In the genomic region with DNA sequence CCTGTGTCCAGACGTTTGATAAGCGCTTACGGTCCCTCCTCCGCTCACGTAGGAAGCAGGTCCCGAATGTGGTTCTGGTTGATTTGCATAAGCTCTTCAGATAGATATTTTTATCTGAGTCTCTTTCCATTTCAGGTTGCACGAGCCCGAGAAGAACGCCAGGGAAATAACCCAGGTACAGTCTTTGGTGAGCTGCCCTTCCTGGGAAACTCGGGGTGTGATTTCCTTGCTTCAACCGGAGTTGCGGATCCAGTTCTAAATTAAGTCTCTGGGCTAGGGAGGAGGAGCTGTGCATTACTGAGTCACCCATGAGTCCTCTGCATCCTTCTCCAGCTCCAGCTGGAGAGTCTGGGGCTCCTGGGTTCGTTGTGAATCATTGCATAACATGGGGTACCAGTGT, we compare ENCODE assay signal across 13 mouse cellular contexts. TPM values are rescaled to one million over a fixed set of nuclear protein-coding genes. Genes with fewer than 3 reads are reported as not detected.
DNase-seq lines count a peak whose midpoint lies in the region; ATAC-seq lines count a peak whose summit lies in the region.
"Had no signal": no experiment of that assay in that cellular context is flagged by ENCODE, and none has a peak within 500 bp of the region (broad histone marks: within the 10 kb centered on the region; RNA-seq: fewer than 3 reads in every experiment).

No protein-coding gene starts in this region.

- 79% methylated on average over 13 of the region's 13 CpGs for WGBS in embryonic facial prominence, embryonic 15.5 days
- WGBS in embryonic facial prominence, embryonic 10.5 days, result 90% methylated on average over 13 of the region's 13 CpGs
- WGBS in heart, embryonic 12.5 days, result 29% methylated on average over 13 of the region's 13 CpGs
- WGBS in limb, embryonic 10.5 days, result 90% methylated on average over 13 of the region's 13 CpGs

- H3K27me3 ChIP-seq in embryonic facial prominence, embryonic 15.5 days, result no peaks in the 10 kb centered on the region
- H3K27me3 ChIP-seq in embryonic facial prominence, embryonic 10.5 days (replicated peaks; ENCODE audit: low read depth, poor library complexity, severe bottlenecking), result no peaks in the 10 kb centered on the region
- H3K27me3 ChIP-seq in heart, embryonic 12.5 days (replicated peaks), result no peaks in the 10 kb centered on the region
- H3K27me3 ChIP-seq in limb, embryonic 10.5 days (ENCODE audit: low read depth, poor library complexity, severe bottlenecking), result no peaks in the 10 kb centered on the region

- no peak overlapping the region for H3K9ac ChIP-seq in embryonic facial prominence, embryonic 15.5 days
- H3K9ac ChIP-seq in heart, embryonic 12.5 days, result no peak overlapping the region

- H3K27ac ChIP-seq in embryonic facial prominence, embryonic 15.5 days (replicated peaks), result 0 out of 2 replicates have a peak overlapping the region, but pooled peaks have one; percentile 0
- no peak overlapping the region for H3K27ac ChIP-seq in embryonic facial prominence, embryonic 10.5 days (replicated peaks)
- H3K27ac ChIP-seq in heart, embryonic 12.5 days (ENCODE audit: poor library complexity, severe bottlenecking), result no peak overlapping the region
- H3K27ac ChIP-seq in limb, embryonic 10.5 days, result no peak overlapping the region

- no peaks in the 10 kb centered on the region for H3K9me3 ChIP-seq in embryonic facial prominence, embryonic 15.5 days (replicated peaks)
- H3K9me3 ChIP-seq in embryonic facial prominence, embryonic 10.5 days, result no peaks in the 10 kb centered on the region
- no peaks in the 10 kb centered on the region for H3K9me3 ChIP-seq in heart, embryonic 12.5 days (replicated peaks)
- H3K9me3 ChIP-seq in limb, embryonic 10.5 days (replicated peaks), result no peaks in the 10 kb centered on the region

- H3K4me3 ChIP-seq in embryonic facial prominence, embryonic 15.5 days (replicated peaks), result no peak overlapping the region
- no peak overlapping the region for H3K4me3 ChIP-seq in embryonic facial prominence, embryonic 10.5 days
- peak overlapping the region; percentile 20 for H3K4me3 ChIP-seq in heart, embryonic 12.5 days
- no peak overlapping the region for H3K4me3 ChIP-seq in limb, embryonic 10.5 days
- H3K4me3 ChIP-seq: myocyte had no signal

- no peak overlapping the region for H3K4me2 ChIP-seq in embryonic facial prominence, embryonic 15.5 days (replicated peaks)
- peak overlapping the region; percentile 54 for H3K4me2 ChIP-seq in heart, embryonic 12.5 days

- peaks cover 11% of the 10 kb centered on the region for H3K4me1 ChIP-seq in embryonic facial prominence, embryonic 15.5 days
- peaks cover 9% of the 10 kb centered on the region for H3K4me1 ChIP-seq in embryonic facial prominence, embryonic 10.5 days
- peaks cover 28% of the 10 kb centered on the region for H3K4me1 ChIP-seq in heart, embryonic 12.5 days (replicated peaks)
- H3K4me1 ChIP-seq in limb, embryonic 10.5 days, result peaks cover 10% of the 10 kb centered on the region

- peaks cover 5% of the 10 kb centered on the region; the same call in 1 of the 2 replicates for H3K36me3 ChIP-seq in embryonic facial prominence, embryonic 15.5 days
- H3K36me3 ChIP-seq in embryonic facial prominence, embryonic 10.5 days (replicated peaks), result peaks cover 27% of the 10 kb centered on the region
- peaks cover 30% of the 10 kb centered on the region for H3K36me3 ChIP-seq in heart, embryonic 12.5 days
- H3K36me3 ChIP-seq in limb, embryonic 10.5 days, result 0 out of 2 replicates have a peak, but pooled peaks cover 6% of the 10 kb centered on the region

- no peak for ATAC-seq in embryonic facial prominence, embryonic 15.5 days (ENCODE audit: insufficient number of reproducible peaks, low FRiP score, low TSS enrichment, low read depth)
- no peak for ATAC-seq in heart, embryonic 12.5 days (ENCODE audit: insufficient number of reproducible peaks, low FRiP score)
- ATAC-seq: activated CD4-positive, CD25-positive, alpha-beta regulatory T cell, adult 4 months had no signal

- no peak for DNase-seq in embryonic facial prominence, embryonic 10.5 days (ENCODE audit: low spot score)
- peak; percentile 79 for DNase-seq in layer of hippocampus, adult 9-11 months
- no peak for DNase-seq in layer of hippocampus, postnatal 25 days (ENCODE audit: extremely low spot score in 1 of 2, low spot score in 1 of 2)
- peak; percentile 21 for DNase-seq in limb, embryonic 10.5 days (ENCODE audit: low spot score)
- no peak for DNase-seq in embryo, embryonic 11 days
- no peak for DNase-seq in thymus, postnatal 10 days (ENCODE audit: low spot score in 2 of 2)
- DNase-seq: B cell, adult 2 months; thymus, postnatal 25 days had no signal

RNA-seq across cellular contexts. Expression of gene Sirpa, which starts 35.2 kb away (rescaled TPM):
- 30.9 and 32.8 TPM in 2 replicates for polyA plus RNA-seq in embryonic facial prominence, embryonic 15.5 days (2015; fragmentation: Nextera tagmentation; extraction: Ambion mirVana)
- 17.0 and 17.4 TPM in 2 replicates for polyA plus RNA-seq in embryonic facial prominence, embryonic 10.5 days (2016; fragmentation: Nextera tagmentation; extraction: Ambion mirVana)
- 100 to 1,000 TPM; 284 to 286 TPM for total RNA-seq in layer of hippocampus, postnatal 25 days (2021)
- 14.4 and 18.6 TPM in 2 replicates for polyA plus RNA-seq in heart, embryonic 12.5 days (2016; fragmentation: Nextera tagmentation; extraction: Ambion mirVana)
- polyA plus RNA-seq in limb, embryonic 10.5 days (2016; fragmentation: Nextera tagmentation; extraction: Ambion mirVana), result 10.6 and 11.5 TPM in 2 replicates
- total RNA-seq: MEL had no signal

Comparison
In these comparisons a context has a peak if more than half of its experiments do, and no peak if none do; other contexts are left out.
1. DNase-seq: peak in layer of hippocampus, adult 9-11 months (single experiment) and limb, embryonic 10.5 days (single experiment); none in embryonic facial prominence, embryonic 10.5 days (single experiment), layer of hippocampus, postnatal 25 days (0 of 2), embryo, embryonic 11 days (single experiment) and thymus, postnatal 10 days (0 of 2).